14 mouse cellular contexts compared by ENCODE assay signal in the genomic region with DNA sequence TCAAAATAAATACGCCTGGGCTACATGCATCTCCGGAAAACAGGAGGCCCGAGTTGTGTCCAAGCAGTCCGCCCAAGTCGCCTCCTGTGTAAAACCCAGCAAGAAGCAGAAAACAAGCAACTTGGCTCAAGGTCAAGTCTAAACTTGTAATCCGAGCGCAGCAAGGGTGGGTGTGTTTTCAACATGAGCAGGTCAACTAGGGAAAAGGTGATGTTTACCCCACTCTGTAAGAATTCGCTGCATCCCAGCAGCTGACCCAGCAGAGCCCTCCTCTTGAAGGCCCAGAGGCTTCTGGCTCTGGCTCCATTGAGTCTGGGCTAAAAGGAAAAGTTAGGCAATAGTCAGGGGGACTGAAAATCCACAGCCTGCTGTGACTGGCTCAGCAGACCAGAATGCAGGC.
A peak's percentile ranks its signal among the peaks of the same experiment; 100 is the strongest.
DNase-seq lines count a peak whose midpoint lies in the region; ATAC-seq and TF ChIP-seq lines count a peak whose summit lies in the region.
"Had no signal": no experiment of that assay in that cellular context is flagged by ENCODE, and none has a peak within 500 bp of the region (broad histone marks: within the 10 kb centered on the region; RNA-seq: fewer than 3 reads in every experiment).

No protein-coding gene starts in this region.

- H3K4me1 ChIP-seq in hindbrain, embryonic 10.5 days (replicated peaks): peaks cover 27% of the 10 kb centered on the region
- H3K4me1 ChIP-seq in hindbrain, embryonic 12.5 days: peaks cover 9% of the 10 kb centered on the region
- peaks cover 18% of the 10 kb centered on the region for H3K4me1 ChIP-seq in kidney, adult 2 months (ENCODE audit: control insufficient read depth, insufficient read depth, low read length)
- peaks cover 19% of the 10 kb centered on the region for H3K4me1 ChIP-seq in lung, embryonic 15.5 days
- H3K4me1 ChIP-seq: neural tube, embryonic 15.5 days had no signal

- H3K4me3 ChIP-seq in hindbrain, embryonic 10.5 days: no peak overlapping the region
- no peak overlapping the region for H3K4me3 ChIP-seq in hindbrain, embryonic 12.5 days
- H3K4me3 ChIP-seq in kidney, adult 2 months (ENCODE audit: insufficient read depth, low read depth, low read length): no peak overlapping the region
- no peak overlapping the region for H3K4me3 ChIP-seq in lung, embryonic 15.5 days
- H3K4me3 ChIP-seq: erythroblast, embryonic 14.5 days; neural tube, embryonic 15.5 days had no signal

- H3K27ac ChIP-seq in hindbrain, embryonic 10.5 days: peak overlapping the region; percentile 2; the same call in 1 of the 2 replicates
- no peak overlapping the region for H3K27ac ChIP-seq in hindbrain, embryonic 12.5 days
- peak overlapping the region; percentile 84; the same call in 1 of the 2 replicates for H3K27ac ChIP-seq in kidney, adult 2 months (ENCODE audit: insufficient read depth, low read depth, low read length)
- peak overlapping the region; percentile 26; the same call in 1 of the 2 replicates for H3K27ac ChIP-seq in lung, embryonic 15.5 days
- H3K27ac ChIP-seq: neural tube, embryonic 15.5 days had no signal

- TF ChIP-seq CTCF in kidney, adult 2 months (conservative IDR thresholded peaks at IDR 0.05; ENCODE audit: insufficient read depth, insufficient read length, low read depth, low read length): no peak

- no peak for DNase-seq in hindbrain, embryonic 10.5 days (ENCODE audit: low spot score)
- peak; percentile 35 for DNase-seq in R1 (ENCODE audit: low read depth, low spot score)
- peak; percentile 74 for DNase-seq in kidney, adult 2 months
- no peak for DNase-seq in gastrocnemius, postnatal 14 days
- no peak for DNase-seq in right cerebral cortex, postnatal 25 days
- DNase-seq: cerebellum, postnatal 14 days; heart, postnatal 14 days; midbrain, embryonic 14.5 days had no signal

- H3K9ac ChIP-seq in hindbrain, embryonic 12.5 days: no peak overlapping the region
- no peak overlapping the region for H3K9ac ChIP-seq in lung, embryonic 15.5 days
- H3K9ac ChIP-seq: neural tube, embryonic 15.5 days had no signal

- 86% methylated on average over 8 of the region's 8 CpGs for WGBS in hindbrain, embryonic 10.5 days
- WGBS in hindbrain, embryonic 12.5 days: 88% methylated on average over 8 of the region's 8 CpGs
- 54% methylated on average over 8 of the region's 8 CpGs for WGBS in kidney, adult 2 months
- 38% methylated on average over 8 of the region's 8 CpGs for WGBS in lung, embryonic 15.5 days

- no peaks in the 10 kb centered on the region for H3K9me3 ChIP-seq in hindbrain, embryonic 10.5 days
- no peaks in the 10 kb centered on the region for H3K9me3 ChIP-seq in hindbrain, embryonic 12.5 days (replicated peaks)
- H3K9me3 ChIP-seq in lung, embryonic 15.5 days: no peaks in the 10 kb centered on the region
- H3K9me3 ChIP-seq: neural tube, embryonic 15.5 days had no signal

- H3K27me3 ChIP-seq in hindbrain, embryonic 10.5 days (ENCODE audit: insufficient read depth, poor library complexity, severe bottlenecking): peaks cover 82% of the 10 kb centered on the region
- peaks cover 3% of the 10 kb centered on the region; the same call in 1 of the 2 replicates for H3K27me3 ChIP-seq in hindbrain, embryonic 12.5 days
- H3K27me3 ChIP-seq in kidney, adult 2 months (replicated peaks; ENCODE audit: control insufficient read depth, insufficient read depth, low read length): no peaks in the 10 kb centered on the region
- H3K27me3 ChIP-seq in lung, embryonic 15.5 days: peaks cover 56% of the 10 kb centered on the region
- H3K27me3 ChIP-seq: neural tube, embryonic 15.5 days had no signal

- TF ChIP-seq POLR2A in kidney, adult 2 months (IDR thresholded peaks at IDR 0.05; ENCODE audit: low read depth, low read length): no peak

- no peak for ATAC-seq in hindbrain, embryonic 12.5 days (ENCODE audit: low FRiP score)
- no peak for ATAC-seq in lung, embryonic 15.5 days (ENCODE audit: borderline replicate concordance, extremely low read depth, low FRiP score, low TSS enrichment)
- ATAC-seq in inflammation-experienced regulatory T-cells, adult 6 months: no peak
- ATAC-seq: intestine, postnatal 0 days had no signal

- H3K36me3 ChIP-seq in hindbrain, embryonic 10.5 days: no peaks in the 10 kb centered on the region
- H3K36me3 ChIP-seq in hindbrain, embryonic 12.5 days: no peaks in the 10 kb centered on the region
- H3K36me3 ChIP-seq in kidney, adult 2 months (ENCODE audit: control insufficient read depth, insufficient read depth, low read length): no peaks in the 10 kb centered on the region
- H3K36me3 ChIP-seq in lung, embryonic 15.5 days: no peaks in the 10 kb centered on the region
- H3K36me3 ChIP-seq: neural tube, embryonic 15.5 days had no signal

- H3K4me2 ChIP-seq in hindbrain, embryonic 12.5 days (replicated peaks): no peak overlapping the region
- no peak overlapping the region for H3K4me2 ChIP-seq in lung, embryonic 15.5 days
- H3K4me2 ChIP-seq: neural tube, embryonic 15.5 days had no signal

- intact Hi-C loops in gastrocnemius, postnatal 14 days (cut with DNase I; ENCODE audit: low total_unique reads): no loop called here

Comparison
In these comparisons a context has a peak if more than half of its experiments do, and no peak if none do; other contexts are left out.
1. DNase-seq: peak in R1 (single experiment) and kidney, adult 2 months (single experiment); none in hindbrain, embryonic 10.5 days (single experiment), gastrocnemius, postnatal 14 days (single experiment) and right cerebral cortex, postnatal 25 days (single experiment).